Mouse (Mus musculus) spleen, embryonic (tissue): ENCODE data around the gene Aldh1a1.
"Not testable (repeated sequence)": the region's sequence is repeated elsewhere in the genome, so short reads cannot be mapped to it uniquely, and the experiment has no call there.

Experiments
- CTCF ChIA-PET: fragments of 350-600 bp; sonication (Branson Sonifier 250); formaldehyde crosslinking; loops from one replicate; lab custom pipeline; 2022; lab: Charles Lee

Gene Aldh1a1

DNA sequence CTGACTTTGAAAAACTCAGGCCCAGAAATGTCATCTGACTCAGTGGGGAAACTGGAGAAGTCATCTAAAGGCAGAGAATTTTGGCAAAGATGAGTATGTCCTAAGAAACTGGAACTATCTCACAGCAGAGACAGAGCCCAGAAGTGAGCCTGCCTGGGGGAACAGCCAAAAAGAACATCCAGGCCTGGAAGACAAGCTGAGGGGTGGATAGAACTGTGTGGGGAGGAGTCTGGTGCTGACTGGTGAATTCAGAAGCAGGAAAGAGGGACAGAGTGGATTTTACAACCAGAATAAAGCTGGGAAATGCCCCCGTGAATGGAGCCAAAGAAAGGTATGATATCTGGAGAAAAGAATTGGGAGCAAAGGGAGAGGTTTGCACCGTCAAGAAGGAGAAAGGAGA, at the start of gene Aldh1a1:
TSS of gene Aldh1a1 (plus strand) at position 225 of the 400 bp plus-strand sequence.
- CTCF ChIA-PET, result no interaction called here

DNA sequence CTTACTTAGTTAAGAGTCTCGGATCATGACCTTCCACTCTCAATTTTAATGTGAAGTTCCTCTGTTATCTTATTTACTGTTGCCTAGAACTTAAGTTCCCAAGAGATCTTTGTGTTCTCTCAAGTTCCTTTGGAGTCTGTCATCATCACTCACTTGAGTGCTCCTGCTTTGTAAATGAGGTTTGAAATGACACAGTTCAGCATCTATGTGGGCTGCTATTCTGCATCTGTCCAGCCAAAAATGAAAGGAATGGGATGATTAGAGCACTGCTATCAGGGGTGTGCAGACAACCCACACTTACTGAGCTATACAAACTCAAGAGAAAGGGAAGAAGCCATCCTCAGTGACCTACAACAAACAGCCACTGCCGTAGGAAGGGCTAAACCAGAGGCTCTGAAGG, 44.7 kb upstream of the Aldh1a1 start:
- CTCF ChIA-PET, result no interaction called here

DNA sequence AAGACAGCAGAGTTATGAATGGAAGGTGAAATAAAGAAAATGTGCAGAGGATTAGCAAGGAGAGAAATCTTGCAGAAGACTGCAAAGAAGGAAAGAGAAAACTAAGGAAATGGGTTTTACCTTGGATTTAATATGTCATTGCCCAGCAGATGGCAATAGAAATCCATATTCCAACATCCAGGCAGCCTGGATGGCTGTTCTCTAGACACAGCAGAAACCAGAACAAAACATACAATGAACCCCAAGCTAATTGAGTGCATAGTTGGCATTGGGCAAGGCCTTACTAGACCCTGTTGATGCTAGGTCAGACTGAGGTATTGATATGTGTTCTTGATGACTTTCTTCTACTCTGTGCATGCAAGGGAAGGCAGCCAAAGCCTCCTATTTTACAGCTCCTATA, 43.0 kb upstream of the Aldh1a1 start:
- CTCF ChIA-PET, result no interaction called here

DNA sequence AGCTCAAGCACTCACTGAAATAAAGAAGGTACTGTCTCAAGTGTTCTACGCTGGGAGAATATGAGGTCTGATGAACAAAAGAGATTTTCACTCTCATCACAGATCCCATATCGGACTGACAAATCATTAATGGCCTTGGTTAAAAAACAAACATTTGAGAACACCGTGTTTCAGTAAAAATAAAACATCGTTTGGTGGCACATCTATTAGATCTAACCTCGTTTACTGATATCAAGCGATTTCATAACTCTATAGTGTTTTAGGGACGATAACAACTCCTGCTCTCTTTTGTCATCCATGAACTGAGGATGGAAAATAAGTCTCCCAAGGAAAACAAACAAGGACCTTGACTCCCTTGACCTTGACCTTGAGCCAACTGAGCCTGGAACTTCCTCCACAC, 41.5 kb upstream of the Aldh1a1 start:
- CTCF ChIA-PET, result no interaction called here

DNA sequence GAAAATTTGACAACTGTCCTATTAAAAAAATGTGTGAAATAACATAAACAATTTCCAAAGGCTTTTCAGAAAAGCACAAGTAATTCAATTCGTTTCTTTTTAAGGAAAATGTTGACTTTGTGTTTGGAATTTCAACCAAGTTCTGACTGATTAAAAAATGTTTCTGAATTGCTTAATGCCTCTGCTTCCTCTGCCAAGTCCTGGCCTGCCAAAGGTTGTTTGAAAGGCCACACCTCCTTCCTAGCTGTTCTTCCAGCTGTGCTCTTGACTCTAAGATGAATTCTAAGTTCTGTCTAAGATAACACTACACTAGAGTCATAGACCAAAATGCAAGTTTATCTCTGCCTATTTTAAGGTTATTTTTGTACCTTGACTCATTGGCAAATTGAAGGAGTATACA, 8.0 kb upstream of the Aldh1a1 start:
- CTCF ChIA-PET, result no interaction called here

DNA sequence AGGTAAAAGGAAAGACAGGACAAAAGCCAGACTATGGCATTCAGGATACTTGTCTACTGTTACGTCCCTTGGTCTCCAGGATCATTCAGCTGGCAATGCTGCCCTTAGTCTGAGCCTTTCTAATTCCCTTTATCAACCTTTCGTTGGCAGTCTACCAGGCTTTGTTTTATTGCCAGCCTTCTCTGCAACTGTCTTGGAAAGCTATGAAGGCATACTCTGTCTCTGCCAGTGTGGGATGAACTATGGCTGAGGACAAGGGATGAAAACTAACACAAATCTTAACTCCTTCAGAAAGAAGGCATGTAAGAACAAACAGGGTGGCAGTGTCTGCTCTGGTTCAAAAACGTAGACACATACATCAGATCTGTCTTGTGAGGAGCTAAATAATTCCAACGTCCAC, 565 bp upstream of the Aldh1a1 start:
- CTCF ChIA-PET, result no interaction called here

DNA sequence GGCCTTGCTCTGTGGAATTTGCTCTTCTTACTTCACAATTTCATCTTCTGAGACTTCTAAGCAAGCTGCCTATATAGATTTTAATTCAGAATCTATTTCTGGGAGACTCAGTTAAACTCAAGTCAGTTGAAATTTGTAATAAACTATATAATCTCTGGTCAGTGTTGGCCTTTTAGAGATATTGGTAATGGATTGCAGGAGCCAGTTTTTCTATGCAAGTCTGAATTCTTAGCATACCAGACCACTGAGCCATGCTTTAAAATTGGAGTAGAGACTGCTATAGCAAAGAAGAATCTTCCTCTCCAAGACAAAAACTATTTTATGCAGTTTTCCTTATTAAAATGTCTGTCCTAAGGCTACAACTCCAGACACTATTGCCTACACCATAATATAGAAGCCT, 4.0 kb downstream of the Aldh1a1 start:
- CTCF ChIA-PET, result no interaction called here

DNA sequence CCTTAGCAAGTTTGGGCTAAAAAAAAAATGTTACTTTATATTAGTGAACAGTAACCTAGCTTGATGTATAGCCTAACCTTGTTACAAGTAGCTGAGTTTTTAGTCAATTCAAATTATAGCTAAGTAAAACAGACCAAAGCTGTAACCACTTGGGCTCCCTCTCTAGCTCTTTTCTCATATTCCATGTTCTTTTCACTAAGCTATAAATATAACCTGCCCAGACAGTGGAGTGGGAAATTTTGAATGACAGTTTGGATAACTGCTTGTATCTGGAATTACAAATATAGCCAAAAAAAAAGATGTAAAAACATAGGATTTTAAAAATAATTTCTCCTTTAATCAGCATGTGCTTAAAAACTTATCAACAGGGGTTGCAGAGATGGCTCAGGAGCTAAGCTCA, 12.8 kb downstream of the Aldh1a1 start:
- CTCF ChIA-PET, result no interaction called here

DNA sequence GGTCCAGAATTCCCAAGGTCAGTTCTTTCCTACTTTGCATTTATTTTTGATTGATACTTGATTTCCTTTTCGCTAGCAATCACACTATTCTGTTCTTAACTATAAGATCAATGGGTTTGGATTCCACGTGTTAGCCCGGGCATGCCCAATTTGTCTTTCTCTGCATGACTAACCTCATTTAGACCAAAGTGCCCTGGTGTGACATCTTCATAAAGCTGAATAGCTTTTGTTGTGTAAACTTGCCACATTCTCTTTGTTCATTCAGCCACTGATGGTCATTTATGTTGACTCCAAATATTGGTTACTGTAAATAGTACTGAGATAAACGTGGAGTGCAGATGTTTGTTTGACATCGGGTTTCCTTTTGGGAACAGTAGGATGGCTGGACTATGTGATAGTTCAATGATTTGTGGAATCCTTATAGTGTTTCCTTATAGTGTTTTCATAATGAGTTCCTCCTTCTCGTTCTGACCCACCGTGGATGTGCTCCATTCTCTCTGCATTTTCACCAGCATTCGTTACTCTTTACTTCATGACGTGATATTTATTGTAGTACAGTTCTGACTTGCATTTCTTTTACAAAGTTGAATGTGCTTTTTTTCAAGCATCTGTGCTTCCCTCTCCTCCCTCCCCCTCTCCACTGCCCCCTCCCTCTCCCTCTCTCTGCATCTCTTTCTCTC, 14.6 kb downstream of the Aldh1a1 start:
- CTCF ChIA-PET, result no interaction called here

DNA sequence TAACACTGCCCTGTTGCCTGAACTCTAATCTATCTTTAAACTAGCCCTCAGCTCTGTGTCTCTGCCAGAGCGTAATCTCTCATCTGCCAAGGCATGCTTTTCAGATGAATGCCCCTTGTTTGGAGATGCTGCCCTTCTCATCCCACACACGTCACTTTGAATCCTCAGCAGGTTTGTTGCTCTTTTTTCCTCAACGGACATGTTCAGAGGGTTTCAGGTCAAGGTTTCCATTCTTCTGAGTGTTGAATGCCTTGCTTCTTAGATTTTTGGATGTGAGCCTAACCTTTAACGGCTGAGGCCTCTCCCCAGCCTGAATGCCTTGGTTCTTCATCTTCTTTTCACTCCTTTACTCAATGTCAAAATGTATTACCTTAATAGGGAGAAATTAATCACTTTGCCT, 16.1 kb downstream of the Aldh1a1 start:
- CTCF ChIA-PET, result no interaction called here

DNA sequence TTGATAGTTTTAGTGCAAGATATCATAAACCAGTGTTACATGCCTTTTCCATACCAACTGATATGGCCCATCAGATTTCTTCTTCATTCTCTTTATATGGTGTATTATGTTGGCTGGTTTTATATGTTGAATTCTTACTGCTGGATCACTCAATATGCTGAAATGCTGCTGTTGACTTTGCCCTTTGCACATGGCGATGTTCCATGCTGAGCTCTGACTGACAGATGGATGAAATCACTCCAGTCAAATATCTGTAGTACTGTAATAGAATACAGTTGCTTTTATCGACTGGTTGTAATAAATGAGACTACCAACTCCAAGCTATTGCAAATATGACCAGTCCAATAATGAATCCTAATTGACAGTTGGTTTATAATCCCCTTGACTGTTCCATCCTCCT, 19.5 kb downstream of the Aldh1a1 start:
- CTCF ChIA-PET, result no interaction called here

DNA sequence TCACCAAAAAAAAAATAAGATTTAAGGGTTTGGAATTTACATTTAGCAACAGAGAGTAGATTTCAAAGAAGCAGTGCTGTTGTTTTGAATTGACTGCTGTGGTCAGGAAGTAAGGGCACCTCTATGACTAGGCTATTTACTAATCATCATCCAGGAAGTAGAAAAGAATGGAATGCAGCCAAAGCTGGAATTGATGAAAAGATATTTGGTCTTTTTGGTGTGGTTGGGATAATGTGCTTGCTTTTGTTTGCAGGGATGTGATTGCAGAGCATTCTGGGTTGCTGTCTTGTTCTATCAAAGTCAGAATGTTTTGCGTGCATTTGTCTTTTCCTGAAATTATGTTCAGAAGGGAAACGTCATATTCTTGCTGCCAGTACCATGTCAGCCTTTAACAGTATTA, 20.7 kb downstream of the Aldh1a1 start:
- CTCF ChIA-PET, result no interaction called here

DNA sequence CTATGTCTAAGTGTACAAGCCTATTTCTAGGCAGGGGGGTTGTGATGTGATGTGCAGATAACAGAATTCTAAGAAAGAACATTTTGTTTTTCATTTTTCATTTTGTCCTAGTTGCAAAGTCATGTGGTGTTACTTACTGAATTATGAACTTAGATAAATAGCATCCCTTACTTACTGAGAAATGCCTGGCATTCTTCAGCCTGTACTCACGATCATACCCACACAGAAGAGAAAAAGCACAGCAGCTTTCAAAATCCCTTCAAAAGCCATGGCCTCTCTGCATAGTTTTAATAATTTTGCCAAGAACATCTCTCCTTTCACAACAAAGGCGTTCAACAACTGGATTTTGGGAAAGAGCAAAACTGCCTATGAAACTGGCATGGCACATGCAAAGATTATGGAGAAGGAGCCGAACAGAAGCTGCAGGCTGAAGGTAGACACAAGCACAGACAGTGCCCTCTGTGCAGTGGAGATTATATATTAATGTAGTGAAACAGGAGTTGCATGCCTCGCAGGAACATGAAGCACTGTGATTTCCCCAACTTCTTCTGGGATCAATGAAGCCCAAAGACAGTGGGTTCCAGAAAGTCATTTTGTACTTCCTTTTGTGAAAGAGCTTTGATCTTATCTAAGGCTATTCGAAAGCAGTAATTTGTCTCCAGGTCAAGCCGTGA, 21.3 kb downstream of the Aldh1a1 start:
- CTCF ChIA-PET, result no interaction called here

DNA sequence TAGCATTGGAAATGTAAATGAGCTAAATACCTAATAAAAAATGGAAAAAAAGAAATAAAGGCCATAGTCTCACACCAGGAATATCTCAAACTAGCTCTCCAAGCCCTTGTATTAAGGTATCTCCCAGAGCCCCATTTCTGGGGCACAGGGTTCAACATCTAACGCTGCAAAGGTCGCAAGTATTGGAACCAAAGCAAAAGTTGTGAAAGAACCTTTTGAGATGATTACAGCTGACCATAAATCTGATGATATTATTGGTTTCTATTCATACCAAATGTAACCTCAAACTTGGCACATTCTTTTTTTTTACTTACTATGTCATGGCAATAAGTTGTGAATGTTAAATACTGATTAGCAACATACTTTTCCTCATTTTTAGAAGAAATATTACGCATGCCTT, 24.0 kb downstream of the Aldh1a1 start:
- CTCF ChIA-PET, result no interaction called here

DNA sequence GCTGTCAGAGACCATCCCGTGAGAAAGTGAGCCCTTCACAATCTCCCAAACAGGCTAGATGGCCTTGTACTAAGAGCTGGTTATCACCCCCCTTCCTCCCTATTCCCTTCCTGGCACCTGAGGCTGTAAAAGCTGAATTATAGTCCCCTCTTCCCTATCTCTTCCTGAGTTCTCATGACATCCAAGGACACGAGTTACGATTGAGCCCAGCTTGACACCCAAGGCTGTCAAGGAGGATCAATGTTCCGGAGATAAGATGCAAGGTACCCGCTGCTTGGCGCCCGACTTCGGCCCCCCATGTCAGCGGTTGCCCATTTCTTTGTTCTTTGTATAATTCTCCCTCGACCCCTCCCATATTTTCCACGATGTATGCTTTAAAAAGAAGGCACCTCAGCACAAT, 36.6 kb downstream of the Aldh1a1 start:
- CTCF ChIA-PET, result not testable (repeated sequence)

DNA sequence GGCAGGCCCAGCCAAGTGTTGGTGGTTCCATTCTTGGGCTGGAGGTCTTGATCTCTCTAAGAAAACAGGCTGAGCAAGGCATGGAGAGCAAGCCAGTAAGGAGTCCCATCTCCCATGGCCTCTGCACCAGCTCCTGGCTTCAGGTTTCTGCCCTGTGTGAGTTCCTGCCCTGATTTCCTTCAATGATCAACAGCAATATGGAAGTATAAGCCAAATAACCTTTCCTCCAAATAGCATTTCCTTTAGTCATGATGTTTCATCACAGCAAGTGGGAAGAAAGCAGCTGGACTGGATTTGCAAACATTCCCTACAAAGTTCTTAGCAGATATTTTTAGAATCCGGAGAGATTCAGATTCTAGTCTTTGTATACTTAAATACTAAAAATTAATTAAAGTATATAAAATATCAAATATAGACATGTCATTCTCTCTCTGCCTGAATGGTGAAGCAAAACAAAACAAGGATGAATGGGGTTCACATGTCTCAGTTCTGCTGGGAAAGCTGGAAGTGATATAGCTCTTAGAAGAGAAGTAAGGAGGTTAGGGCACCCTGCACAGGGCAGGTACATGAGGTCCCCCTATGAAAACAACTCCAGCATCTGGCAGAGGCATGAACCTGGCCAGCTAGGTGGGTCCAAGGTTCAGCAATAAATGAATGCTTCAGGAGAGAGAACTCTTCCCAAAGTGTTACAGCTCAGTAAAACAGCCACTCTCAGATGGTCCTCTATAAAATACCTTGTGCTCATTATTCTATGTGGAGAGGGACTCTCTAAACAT, 37.6 kb downstream of the Aldh1a1 start:
- CTCF ChIA-PET, result no interaction called here

DNA sequence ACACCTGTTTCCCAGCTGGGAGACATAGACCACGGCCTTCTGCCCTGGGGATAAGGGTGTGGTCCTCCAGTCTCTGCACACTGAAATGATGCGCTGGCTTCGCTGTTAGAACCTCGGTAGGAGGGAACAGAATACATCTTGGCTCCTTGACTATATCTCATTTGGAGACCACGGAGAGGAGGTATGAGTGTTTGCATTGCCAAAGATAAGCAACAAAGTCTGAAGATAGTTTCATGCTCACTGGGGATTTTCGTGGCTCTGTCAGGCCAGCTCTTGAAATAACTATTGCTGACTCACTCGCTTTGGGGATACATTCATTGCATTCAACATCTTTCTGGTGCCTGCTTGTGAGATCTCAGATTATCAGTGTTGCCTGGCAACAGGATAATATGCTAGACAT, 44.0 kb downstream of the Aldh1a1 start:
- CTCF ChIA-PET, result no interaction called here

DNA sequence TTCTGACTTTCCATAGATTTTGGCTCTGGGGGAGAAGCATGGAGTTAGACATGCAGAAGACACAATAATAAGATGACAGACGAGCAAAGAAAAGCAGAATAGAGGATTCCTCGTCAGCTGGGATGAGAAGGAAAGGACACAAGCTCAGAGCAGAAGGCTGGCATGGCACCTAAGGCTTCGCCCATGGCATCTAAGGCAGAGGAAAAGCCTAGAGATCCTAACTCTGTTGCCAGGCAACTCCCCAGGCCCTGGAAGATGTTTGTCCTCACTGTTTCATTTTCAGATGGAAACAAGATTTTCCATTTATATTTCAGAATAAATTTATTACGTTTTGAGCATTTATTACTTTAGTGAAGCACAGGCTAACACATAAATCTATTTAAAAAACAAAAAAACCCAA, 48.5 kb downstream of the Aldh1a1 start:
- CTCF ChIA-PET, result no interaction called here

DNA sequence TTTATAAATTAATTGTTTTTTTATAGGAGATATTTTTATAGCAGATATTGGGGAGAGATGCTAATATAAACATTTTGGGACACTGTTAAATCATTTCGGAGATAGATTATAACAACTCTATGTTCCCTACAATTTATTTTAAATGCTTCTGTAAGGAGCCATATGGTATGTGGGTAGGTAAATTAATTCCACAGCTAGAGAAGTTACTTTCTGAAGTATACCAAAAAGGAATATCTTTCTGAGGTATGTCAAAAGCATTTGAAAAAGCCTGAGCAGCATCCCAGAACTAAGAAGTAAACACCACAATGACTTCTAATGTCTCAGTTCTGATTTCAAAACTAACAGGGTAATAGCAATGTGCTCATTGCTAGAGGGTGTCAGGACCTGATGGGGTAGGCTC, 49.4 kb downstream of the Aldh1a1 start:
- CTCF ChIA-PET, result no interaction called here

DNA sequence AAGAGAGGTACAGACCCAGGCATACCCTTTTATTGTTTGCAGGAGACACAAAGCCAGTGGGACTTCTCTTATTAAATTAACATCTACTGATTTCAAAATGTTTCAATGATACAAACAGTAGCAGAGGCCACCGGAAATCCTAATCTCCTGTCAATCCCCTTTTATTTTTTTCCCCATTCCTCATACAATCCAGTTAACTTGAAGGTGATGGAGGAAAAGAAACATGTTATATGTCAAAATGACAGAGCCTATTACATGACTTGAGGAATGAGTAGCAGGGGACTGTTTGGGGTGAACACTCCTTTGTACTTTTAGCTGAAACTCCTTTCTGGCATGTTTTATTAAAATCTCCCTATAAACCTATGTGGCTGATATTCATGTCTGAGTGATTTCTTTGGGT, 51.3 kb downstream of the Aldh1a1 start:
- CTCF ChIA-PET, result no interaction called here

DNA sequence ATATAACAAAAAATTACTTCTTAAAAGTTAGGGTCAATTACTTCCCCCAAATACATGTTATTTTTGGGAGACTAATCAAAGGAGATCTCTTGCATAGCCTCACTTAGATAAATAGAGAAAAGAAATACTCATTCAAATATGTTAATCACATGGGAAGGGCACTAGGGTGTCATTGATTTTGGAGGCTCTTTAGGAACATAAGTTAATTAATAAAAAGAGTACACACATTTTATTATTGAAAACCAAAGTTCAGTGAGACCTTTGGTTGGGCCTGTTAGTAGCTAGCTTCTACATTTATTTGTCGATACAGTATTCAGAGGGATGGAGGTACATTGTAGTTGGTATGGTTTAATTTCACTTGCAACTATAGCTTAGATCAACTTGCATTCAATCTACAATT, 52.4 kb downstream of the Aldh1a1 start:
- CTCF ChIA-PET, result no interaction called here

DNA sequence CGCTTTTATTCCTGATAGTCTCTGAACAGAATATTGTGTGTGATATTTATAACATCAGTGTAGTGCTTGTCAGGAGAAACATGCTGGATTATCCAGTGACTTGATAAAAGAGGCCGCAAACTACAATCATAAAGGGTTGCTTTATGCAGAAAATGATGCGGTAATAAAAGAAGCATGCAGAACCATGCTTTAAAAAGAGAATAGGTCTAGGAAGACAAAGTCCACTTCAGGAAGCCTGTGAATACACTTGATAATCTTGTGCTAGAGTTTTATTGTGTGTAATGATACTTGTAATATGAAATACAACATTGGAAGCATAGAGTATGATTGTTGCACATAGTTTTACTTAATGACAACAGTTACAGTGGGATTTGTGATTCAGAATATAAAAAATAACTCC, 54.5 kb downstream of the Aldh1a1 start:
- CTCF ChIA-PET, result no interaction called here

DNA sequence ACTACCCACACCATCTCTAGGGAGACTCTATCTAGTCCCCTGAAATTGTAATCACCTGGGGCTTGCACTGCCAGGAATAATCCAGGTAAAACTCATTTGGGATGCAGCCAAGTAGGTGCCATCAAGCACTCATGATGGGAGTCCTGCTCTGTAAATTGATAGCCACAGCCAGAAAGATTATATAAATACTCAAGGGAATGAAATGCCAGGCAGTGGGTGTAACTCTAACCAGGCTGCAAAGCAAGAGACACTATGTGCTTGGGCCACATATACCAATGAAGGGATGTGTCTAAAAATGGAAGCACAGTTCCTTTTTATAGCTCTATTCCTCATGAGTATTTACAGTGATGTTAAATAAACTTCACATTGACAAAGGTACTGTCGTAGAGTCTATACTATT, 56.9 kb downstream of the Aldh1a1 start:
- CTCF ChIA-PET, result no interaction called here
